Mouse (Mus musculus) intestine, embryonic 16.5 days (tissue): ENCODE measurements at regions not wholly inside any gene's neighbourhood (a gene's known extent, or its start where the extent isn't known, plus 50 kb on each side); places are given as distances from the start of the nearest gene placed in this dataset.
"Not testable (repeated sequence)": the region's sequence is repeated elsewhere in the genome, so short reads cannot be mapped to it uniquely, and the experiment has no call there.

Experiments
- ATAC-seq: fragments of 200-750 bp; cut with Nextera tagmentation; 2 replicates; pipeline ENCODE4 v1.8.0; 2017; ENCODE audit warnings: moderate TSS enrichment, moderate library complexity
- H3K27ac ChIP-seq: fragments of 300-500 bp; sonication (generic); 2 replicates; pipeline ENCODE4 v1.5.1; 2014; ENCODE audit warnings: mild to moderate bottlenecking, low read length
- H3K27me3 ChIP-seq: fragments of 300-500 bp; sonication (generic); replicated peaks from 2 replicates; pipeline ENCODE4 v1.6.1; 2014; ENCODE audit warnings: low read length, control low read depth, mixed read lengths; ENCODE audit not compliant: control insufficient read depth, insufficient read depth
- H3K36me3 ChIP-seq: fragments of 300-500 bp; sonication (generic); 2 replicates; pipeline ENCODE4 v1.6.1; 2014; ENCODE audit warnings: low read length, control low read depth; ENCODE audit not compliant: control insufficient read depth, insufficient read depth
- H3K4me1 ChIP-seq: fragments of 300-500 bp; sonication (generic); 2 replicates; pipeline ENCODE4 v1.6.1; 2014; ENCODE audit warnings: low read length, control low read depth, mixed read lengths; ENCODE audit not compliant: control insufficient read depth, insufficient read depth
- H3K4me2 ChIP-seq: fragments of 300-500 bp; sonication (generic); 2 replicates; pipeline ENCODE4 v1.6.1; 2014; ENCODE audit warnings: low read depth, low read length, control low read depth
- H3K4me3 ChIP-seq: fragments of 300-500 bp; sonication (generic); 2 replicates; pipeline ENCODE4 v1.5.1; 2014; ENCODE audit warnings: mild to moderate bottlenecking, low read length
- H3K9ac ChIP-seq: fragments of 300-500 bp; sonication (generic); 2 replicates; pipeline ENCODE4 v1.6.1; 2014; ENCODE audit warnings: low read depth, low read length
- H3K9me3 ChIP-seq: fragments of 300-500 bp; sonication (generic); 2 replicates; pipeline ENCODE4 v1.6.1; 2016; ENCODE audit warnings: low read length, control low read depth; ENCODE audit not compliant: control insufficient read depth
- whole genome bisulfite sequencing: fragments of 180-500 bp; shearing (Covaris S2); extraction: QIAGEN DNeasy Blood & Tissue Kit; methylation state at CpG from one replicate; pipeline ENCODE4 v1.1.7; 2014; 5-methylcytosine and 5-hydroxymethylcytosine counted together

DNA sequence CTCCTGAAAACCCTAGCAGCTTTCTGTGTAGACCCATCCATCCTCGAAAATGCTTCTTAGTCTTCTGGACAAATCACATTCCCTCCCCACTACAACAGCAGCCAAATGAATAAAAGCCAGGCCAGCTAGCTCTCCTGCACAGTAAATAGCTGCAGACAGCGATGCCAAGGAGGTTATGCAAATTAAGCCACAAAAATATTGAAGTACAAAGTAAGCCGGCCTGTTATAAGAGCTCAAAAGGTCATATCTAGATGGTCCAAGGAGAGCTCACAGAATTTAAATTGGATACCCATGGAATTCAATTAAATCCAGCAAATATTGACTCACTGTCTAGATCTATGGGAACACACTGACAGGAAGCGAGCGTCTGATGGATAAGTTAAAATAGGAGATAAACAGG lies 375.4 kb downstream of the Rad51ap2 start:
- no peak for ATAC-seq
- WGBS, result 53% methylated on average over 5 of the region's 5 CpGs
- Histone ChIP-seq H3K9ac (no peak overlapping the region), H3K36me3 (no peaks in the 10 kb centered on the region), H3K4me3 (no peak overlapping the region), H3K27me3 (no peaks in the 10 kb centered on the region), H3K4me2 (no peak overlapping the region), H3K4me1 (no peaks in the 10 kb centered on the region), H3K9me3 (no peaks in the 10 kb centered on the region), H3K27ac (no peak overlapping the region)

GRCm38 (mm10) chr12:11837819-11838472 lies 382.1 kb downstream of the Rad51ap2 start:
- no peaks in the 10 kb centered on the region for H3K36me3 ChIP-seq
- H3K4me1 ChIP-seq, result no peaks in the 10 kb centered on the region
- 41% methylated on average over 3 of the region's 3 CpGs for WGBS
- H3K4me2 ChIP-seq, result no peak overlapping the region
- H3K9ac ChIP-seq, result no peak overlapping the region
- no peaks in the 10 kb centered on the region for H3K9me3 ChIP-seq
- no peak overlapping the region for H3K4me3 ChIP-seq
- H3K27ac ChIP-seq, result no peak overlapping the region
- no peak for ATAC-seq
- no peaks in the 10 kb centered on the region for H3K27me3 ChIP-seq

GRCm38 (mm10) chr12:11851034-11851433 lies 395.2 kb downstream of the Rad51ap2 start:
- Histone ChIP-seq H3K4me2 (no peak overlapping the region), H3K4me1 (no peaks in the 10 kb centered on the region), H3K27me3 (no peaks in the 10 kb centered on the region), H3K9ac (no peak overlapping the region), H3K36me3 (no peaks in the 10 kb centered on the region), H3K4me3 (no peak overlapping the region), H3K9me3 (no peaks in the 10 kb centered on the region), H3K27ac (no peak overlapping the region)
- WGBS, result 50% methylated on average over 3 of the region's 3 CpGs
- ATAC-seq, result no peak

GRCm38 (mm10) chr12:11881809-11882208 lies 380.1 kb upstream of the Fam49a start:
- H3K4me3 ChIP-seq, H3K9ac ChIP-seq, H3K4me2 ChIP-seq, ATAC-seq, H3K9me3 ChIP-seq, H3K36me3 ChIP-seq, H3K4me1 ChIP-seq, H3K27ac ChIP-seq, H3K27me3 ChIP-seq: not testable (repeated sequence)
- WGBS, result 91% methylated on average over 11 of the region's 11 CpGs

GRCm38 (mm10) chr12:11887291-11887690 lies 374.6 kb upstream of the Fam49a start:
- no peaks in the 10 kb centered on the region for H3K36me3 ChIP-seq
- no peaks in the 10 kb centered on the region for H3K4me1 ChIP-seq
- no peak overlapping the region for H3K9ac ChIP-seq
- H3K9me3 ChIP-seq, result no peaks in the 10 kb centered on the region
- ATAC-seq, result no peak
- no peak overlapping the region for H3K27ac ChIP-seq
- H3K27me3 ChIP-seq, result no peaks in the 10 kb centered on the region
- no peak overlapping the region for H3K4me2 ChIP-seq
- no peak overlapping the region for H3K4me3 ChIP-seq

DNA sequence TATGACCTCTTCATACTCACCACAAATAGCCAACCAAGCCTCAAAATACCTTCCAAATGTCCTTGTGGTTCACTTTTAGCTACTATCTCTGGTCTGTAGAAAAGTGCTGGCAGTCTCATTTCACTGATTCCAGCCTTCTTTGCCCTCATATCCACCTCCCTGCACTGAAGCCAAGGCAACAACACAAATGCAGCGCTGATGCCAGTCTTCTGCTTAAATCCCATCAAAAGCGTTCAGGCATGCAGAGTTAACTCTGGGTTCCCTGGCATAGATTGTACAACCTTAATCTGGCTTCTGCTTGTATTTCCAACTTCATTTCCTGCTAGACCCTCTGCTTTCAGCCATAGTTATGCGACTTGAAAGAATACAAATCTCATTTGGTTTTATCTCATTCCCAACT lies 362.9 kb upstream of the Fam49a start:
- no peak overlapping the region for H3K4me2 ChIP-seq
- H3K9ac ChIP-seq, result no peak overlapping the region
- WGBS, result 77% methylated on average over 3 of the region's 3 CpGs
- H3K4me3 ChIP-seq, result no peak overlapping the region
- no peaks in the 10 kb centered on the region for H3K36me3 ChIP-seq
- no peaks in the 10 kb centered on the region for H3K9me3 ChIP-seq
- no peaks in the 10 kb centered on the region for H3K4me1 ChIP-seq
- no peak for ATAC-seq
- H3K27me3 ChIP-seq, result no peaks in the 10 kb centered on the region
- H3K27ac ChIP-seq, result no peak overlapping the region

GRCm38 (mm10) chr12:11906588-11906987 lies 355.4 kb upstream of the Fam49a start:
- no peaks in the 10 kb centered on the region for H3K4me1 ChIP-seq
- WGBS, result 85% methylated on average over 4 of the region's 4 CpGs
- H3K9ac ChIP-seq, result no peak overlapping the region
- no peaks in the 10 kb centered on the region for H3K27me3 ChIP-seq
- H3K4me3 ChIP-seq, result no peak overlapping the region
- H3K9me3 ChIP-seq, result no peaks in the 10 kb centered on the region
- no peak overlapping the region for H3K27ac ChIP-seq
- ATAC-seq, result no peak
- no peak overlapping the region for H3K4me2 ChIP-seq
- no peaks in the 10 kb centered on the region for H3K36me3 ChIP-seq
